Mouse (Mus musculus) CH12.LX (cell line): ENCODE results near the gene Mgat5. TPM values are rescaled to one million over a fixed set of nuclear protein-coding genes. Genes with fewer than 3 reads are reported as not detected.

Experiments
- DNase-seq: peaks from one replicate; pipeline ENCODE4 v3.0.0-alpha.2; 2013; ENCODE audit errors: extremely low read depth
- H3K27ac ChIP-seq: 2 replicates; pipeline ENCODE4 v1.5.1; 2012; ENCODE audit warnings: low read depth, mild to moderate bottlenecking, control low read depth, moderate library complexity; ENCODE audit not compliant: insufficient read depth
- H3K27me3 ChIP-seq: replicated peaks from 2 replicates; pipeline ENCODE3; 2012; ENCODE audit warnings: inconsistent platforms
- H3K36me3 ChIP-seq, 2 experiments: replicated peaks in 1 of 2; 2 replicates each; pipeline versions ENCODE3 to v1.6.1; 2012; ENCODE audit warnings: inconsistent platforms in 1 of 2, low read length in 1 of 2, mild to moderate bottlenecking in 1 of 2, mixed read lengths in 1 of 2, moderate library complexity in 1 of 2; ENCODE audit not compliant: control insufficient read depth in 1 of 2, insufficient read depth in 1 of 2
- H3K4me1 ChIP-seq, 2 experiments: 2 replicates each; pipeline ENCODE4 v1.6.1; 2012; ENCODE audit warnings: inconsistent platforms in 1 of 2, moderate library complexity in 1 of 2; ENCODE audit not compliant: insufficient read depth in 2 of 2, control insufficient read depth in 1 of 2
- H3K4me2 ChIP-seq: 2 replicates; pipeline ENCODE4 v1.6.1; 2012; ENCODE audit warnings: low read depth, mild to moderate bottlenecking, control low read depth; ENCODE audit not compliant: poor library complexity, insufficient read depth, severe bottlenecking
- H3K4me3 ChIP-seq, 3 experiments: fragments of 150-350 bp in 1 of 3; sonication (generic) in 1 of 3; replicated peaks in 1 of 3; 2 replicates each; pipeline versions ENCODE3 to v1.5.1; 2011 to 2012; ENCODE audit warnings: low read depth in 2 of 3, low read length in 2 of 3, mild to moderate bottlenecking in 2 of 3, moderate library complexity in 2 of 3, control low read depth in 1 of 3, improper control_type of control experiment in 1 of 3, inconsistent platforms in 1 of 3, mixed read lengths in 1 of 3; ENCODE audit not compliant: poor library complexity in 1 of 3
- H3K79me2 ChIP-seq: replicated peaks from 2 replicates; pipeline ENCODE4 v1.6.1; 2012; ENCODE audit warnings: mild to moderate bottlenecking, moderate library complexity; ENCODE audit not compliant: control insufficient read depth, poor library complexity, insufficient read depth, severe bottlenecking; ENCODE audit errors: extremely low read depth
- H3K9ac ChIP-seq: 2 replicates; pipeline ENCODE4 v1.6.1; 2012; ENCODE audit warnings: low read depth, mild to moderate bottlenecking, control low read depth, moderate library complexity; ENCODE audit not compliant: insufficient read depth
- H3K9me3 ChIP-seq: replicated peaks from 2 replicates; pipeline ENCODE3; 2012; ENCODE audit warnings: low read length, inconsistent platforms, mixed read lengths
- BHLHE40 ChIP-seq: IDR thresholded peaks from 2 replicates; pipeline ENCODE4 v1.6.1; 2011; ENCODE audit warnings: mild to moderate bottlenecking, low read depth, low read length, improper control_type of control experiment
- CHD1 ChIP-seq: IDR thresholded peaks from 2 replicates; pipeline ENCODE4 v1.6.1; 2012; ENCODE audit warnings: low read depth, low read length, improper control_type of control experiment, inconsistent platforms
- EP300 ChIP-seq: IDR thresholded peaks from 2 replicates; pipeline ENCODE4 v1.6.1; 2011; ENCODE audit warnings: low read length, improper control_type of control experiment
- ETS1 ChIP-seq: conservative IDR thresholded peaks from 2 replicates; pipeline ENCODE4 v1.6.1; 2012; ENCODE audit warnings: low read depth, mild to moderate bottlenecking, inconsistent platforms, low read length, improper control_type of control experiment, moderate library complexity
- JUN ChIP-seq: IDR thresholded peaks from 2 replicates; pipeline ENCODE4 v1.6.1; 2011; ENCODE audit warnings: low read depth, mild to moderate bottlenecking, low read length, improper control_type of control experiment, moderate library complexity; ENCODE audit not compliant: insufficient read depth
- MAFK ChIP-seq: IDR thresholded peaks from 2 replicates; pipeline ENCODE4 v1.6.1; 2011; ENCODE audit warnings: low read length, improper control_type of control experiment; ENCODE audit not compliant: insufficient replicate concordance
- MAX ChIP-seq: IDR thresholded peaks from 2 replicates; pipeline ENCODE4 v1.6.1; 2011; ENCODE audit warnings: low read length, improper control_type of control experiment
- MEF2A ChIP-seq: IDR thresholded peaks from 2 replicates; pipeline ENCODE4 v1.6.1; 2014; ENCODE audit warnings: low read depth, mild to moderate bottlenecking, inconsistent platforms, low read length, improper control_type of control experiment, borderline replicate concordance
- MXI1 ChIP-seq: IDR thresholded peaks from 2 replicates; pipeline ENCODE4 v1.6.1; 2011; ENCODE audit warnings: mild to moderate bottlenecking, low read depth, low read length, improper control_type of control experiment
- NRF1 ChIP-seq: IDR thresholded peaks from 2 replicates; pipeline ENCODE4 v1.6.1; 2014; ENCODE audit warnings: low read depth, mild to moderate bottlenecking, inconsistent platforms, low read length, improper control_type of control experiment, moderate library complexity
- POLR2A ChIP-seq: IDR thresholded peaks from 2 replicates; pipeline ENCODE4 v1.6.1; 2011; ENCODE audit warnings: low read depth, mild to moderate bottlenecking, improper control_type of control experiment, low read length
- POLR2AphosphoS2 ChIP-seq: IDR thresholded peaks from 2 replicates; pipeline ENCODE4 v1.6.1; 2011; ENCODE audit warnings: low read depth, low read length, improper control_type of control experiment
- TBP ChIP-seq: conservative IDR thresholded peaks from 2 replicates; pipeline ENCODE4 v1.6.1; 2011; ENCODE audit warnings: low read depth, low read length, improper control_type of control experiment
- TCF12 ChIP-seq: IDR thresholded peaks from 2 replicates; pipeline ENCODE4 v1.6.1; 2014; ENCODE audit warnings: low read depth, mild to moderate bottlenecking, inconsistent platforms, low read length, improper control_type of control experiment
- UBTF ChIP-seq: IDR thresholded peaks from 2 replicates; pipeline ENCODE4 v1.6.1; 2012; ENCODE audit warnings: low read depth, mild to moderate bottlenecking, inconsistent platforms, low read length, improper control_type of control experiment, moderate library complexity
- USF1 ChIP-seq: IDR thresholded peaks from 2 replicates; pipeline ENCODE4 v1.6.1; 2014; ENCODE audit warnings: low read depth, mild to moderate bottlenecking, inconsistent platforms, low read length, improper control_type of control experiment
- ZMIZ1 ChIP-seq: IDR thresholded peaks from 2 replicates; pipeline ENCODE4 v1.6.1; 2012; ENCODE audit warnings: low read depth, mild to moderate bottlenecking, inconsistent platforms, low read length, improper control_type of control experiment
- dilution Hi-C: fragments of 300-500 bp; cut with MboI; formaldehyde crosslinking; loops from 2 replicates; pipeline ENCODE4 v1.14.3; 2020; ENCODE audit warnings: low sequenced_read_pairs; ENCODE audit not compliant: extremely low pct_unique_long_range_greater_than_20kb, extremely low pct_ligation_motif_present
- in situ Hi-C: fragments of 300-500 bp; cut with MboI; formaldehyde crosslinking; loops from 3 replicates; pipeline ENCODE4 v1.14.3; 2019; ENCODE audit warnings: low sequenced_read_pairs, low pct_ligation_motif_present, low pct_unique_long_range_greater_than_20kb, mixed read lengths
- polyA plus RNA-seq: library from polyadenylated mRNA; unstranded; fragments of >175 nt; gene quantifications from 2 replicates; pipeline ENCODE4 v1.2.1, GENCODE M21; 2012; ENCODE audit warnings: low read depth; ENCODE audit not compliant: insufficient read length
- total RNA-seq, 2 experiments: library from RNA; depleted of rRNA; stranded (reverse); fragments of 300-350 nt in 1 of 2; fragments of >200 nt in 1 of 2; gene quantifications; 2 replicates each; pipeline ENCODE4 v1.2.3; 2012 to 2014

Gene Mgat5
- total and polyA plus RNA-seq, 3 experiments = 5.9 to 8.8 (median 6.6) TPM

- TF ChIP-seq CHD1 (no peak), JUN (no peak), ZMIZ1 (no peak), TBP (no peak), MAFK (no peak), EP300 (no peak)
- TF ChIP-seq, all 38 proteins: peak for 0
- in situ Hi-C loops (no loop called here), dilution Hi-C loops (no loop called here)
- H3K4me3 ChIP-seq = no peak overlapping the region
- H3K4me1 ChIP-seq = no peaks in the 10 kb centered on the region
- H3K27ac ChIP-seq = no peak overlapping the region
- H3K9me3 ChIP-seq = no peaks in the 10 kb centered on the region
- H3K79me2 ChIP-seq = no peaks in the 10 kb centered on the region
- no peaks in the 10 kb centered on the region for H3K36me3 ChIP-seq
- no peak for DNase-seq
- no peaks in the 10 kb centered on the region for H3K27me3 ChIP-seq
- H3K4me2 ChIP-seq = no peak overlapping the region
- H3K9ac ChIP-seq = no peak overlapping the region
Measured at GRCm38 (mm10) chr1:127168205-127168604, 36.6 kb upstream of the Mgat5 start.

- no peaks in the 10 kb centered on the region for H3K36me3 ChIP-seq
- DNase-seq = no peak
- dilution Hi-C loops (no loop called here), in situ Hi-C loops (no loop called here)
- H3K4me3 ChIP-seq = no peak overlapping the region
- peaks cover 5% of the 10 kb centered on the region for H3K27me3 ChIP-seq
- H3K79me2 ChIP-seq = no peaks in the 10 kb centered on the region
- H3K9ac ChIP-seq = no peak overlapping the region
- no peaks in the 10 kb centered on the region for H3K4me1 ChIP-seq
- no peak overlapping the region for H3K4me2 ChIP-seq
- no peaks in the 10 kb centered on the region for H3K9me3 ChIP-seq
- H3K27ac ChIP-seq = no peak overlapping the region
- TF ChIP-seq USF1 = no peak
Measured at GRCm38 (mm10) chr1:127169516-127169915, 35.3 kb upstream of the Mgat5 start.

GRCm38 (mm10) chr1:127171361-127171760, 33.5 kb upstream of the Mgat5 start:
- H3K4me3 ChIP-seq = no peak overlapping the region
- H3K27ac ChIP-seq = no peak overlapping the region
- in situ Hi-C loops = no loop called here

More at GRCm38 (mm10) chr1:127171361-127171760, 33.5 kb upstream of the Mgat5 start:
- Histone ChIP-seq H3K4me1 (no peaks in the 10 kb centered on the region), H3K79me2 (no peaks in the 10 kb centered on the region), H3K9ac (no peak overlapping the region), H3K4me2 (no peak overlapping the region), H3K9me3 (no peaks in the 10 kb centered on the region), H3K36me3 (no peaks in the 10 kb centered on the region), H3K27me3 (peaks cover 5% of the 10 kb centered on the region)
- DNase-seq = no peak
- TF ChIP-seq JUN (no peak), ETS1 (no peak), TCF12 (no peak), NRF1 (no peak), POLR2AphosphoS2 (no peak), MAX (no peak), POLR2A (no peak), MXI1 (no peak), USF1 (no peak), BHLHE40 (no peak), MEF2A (no peak), UBTF (no peak)
- TF ChIP-seq, all 38 proteins: peak for 0
- dilution Hi-C loops = no loop called here
